Mouse (Mus musculus) urinary bladder, postnatal 25 days (tissue): ENCODE results near the gene Loxl3.

Experiments used
- DNase-seq: peaks from one replicate; pipeline ENCODE4 v3.0.0; 2022; ENCODE audit warnings: low spot score

The Loxl3 gene

DNA sequence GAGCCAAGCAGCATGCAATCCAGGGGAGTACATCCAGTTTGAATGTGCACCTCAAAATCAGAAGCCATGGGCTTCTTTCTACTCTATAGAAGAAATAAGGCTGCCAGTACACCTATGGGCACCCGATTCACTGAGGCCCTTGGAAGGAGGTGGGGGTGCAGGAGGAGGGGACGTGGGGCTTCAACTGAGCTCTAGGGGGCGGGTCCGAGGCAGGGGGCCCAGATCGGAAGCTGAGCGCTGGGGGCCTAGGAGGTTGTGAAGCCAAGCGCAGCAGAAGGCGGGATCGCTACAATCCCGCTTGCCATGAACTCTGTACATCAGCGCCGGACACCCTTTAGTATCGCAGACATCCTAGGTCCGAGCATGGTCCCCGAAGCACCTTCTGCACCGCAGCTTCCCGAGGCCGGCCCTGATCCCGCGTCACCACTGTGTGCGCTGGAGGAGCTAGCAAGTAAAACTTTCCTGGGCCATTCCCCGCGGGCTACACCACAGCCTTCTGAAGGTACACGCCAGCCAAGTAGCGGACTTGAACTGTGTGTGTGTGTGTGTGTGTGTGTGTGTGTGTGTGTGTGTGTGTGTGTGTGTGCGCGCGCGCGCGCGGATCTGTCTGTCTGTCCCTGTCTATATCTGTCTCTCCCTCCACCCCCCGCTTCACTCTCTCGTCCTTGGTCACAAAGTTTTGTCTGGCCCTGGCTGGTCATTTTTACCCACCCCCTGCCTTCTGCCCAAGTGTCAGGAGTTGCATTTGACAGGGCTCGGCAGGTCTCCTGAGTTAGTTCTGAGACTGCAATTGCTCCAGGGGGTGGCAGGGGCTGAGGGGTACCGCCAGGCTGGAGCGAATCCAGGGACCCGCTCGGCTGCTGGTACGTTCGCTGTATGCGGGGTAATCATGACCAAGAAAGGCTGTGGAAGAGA lies 52.4 kb downstream of the Loxl3 start, which contains the start of gene Lbx2:
Gene Lbx2 (plus strand): TSS at position 247 of the 915 bp plus-strand sequence.
- DNase-seq, result no peak

GRCm38 (mm10) chr6:83087205-83087925 lies 53.4 kb downstream of the Loxl3 start:
- no peak for DNase-seq

- DNase-seq, result no peak
Observed at GRCm38 (mm10) chr6:83087926-83088260, 53.9 kb downstream of the Loxl3 start.

DNA sequence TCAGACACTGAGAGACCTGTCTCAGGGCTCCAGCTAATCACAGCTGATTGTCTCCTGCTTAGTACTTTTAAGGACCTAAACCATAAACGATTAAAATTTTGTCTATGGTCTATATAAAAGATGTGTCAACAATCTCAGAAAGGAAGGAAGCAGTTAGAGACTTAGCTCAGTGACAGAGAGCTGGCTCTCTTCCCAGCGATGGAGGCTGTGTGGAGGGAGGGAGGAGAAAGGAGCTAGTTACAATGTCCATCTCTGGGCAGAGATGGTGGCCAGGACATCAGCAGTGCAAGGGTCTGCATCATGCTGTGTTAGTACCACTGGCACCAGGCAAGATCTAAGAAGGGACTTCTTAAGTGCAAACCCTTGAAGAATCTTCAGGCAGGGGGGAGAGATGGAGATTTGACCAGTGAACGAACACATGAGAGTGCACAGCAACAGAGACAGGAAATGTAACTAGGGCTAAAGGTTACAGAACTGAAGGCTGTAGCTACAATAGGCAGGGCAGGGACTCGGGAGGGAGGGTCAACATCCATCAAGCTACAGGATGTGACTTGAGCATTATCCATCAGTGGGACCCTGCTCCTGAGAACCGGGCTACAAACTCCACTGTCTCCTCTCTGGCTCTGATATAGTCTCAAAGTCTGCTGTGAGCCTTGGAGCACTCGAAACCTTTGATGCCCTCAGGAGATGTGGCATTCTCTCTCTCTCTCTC lies 58.6 kb downstream of the Loxl3 start:
- DNase-seq, result no peak

DNA sequence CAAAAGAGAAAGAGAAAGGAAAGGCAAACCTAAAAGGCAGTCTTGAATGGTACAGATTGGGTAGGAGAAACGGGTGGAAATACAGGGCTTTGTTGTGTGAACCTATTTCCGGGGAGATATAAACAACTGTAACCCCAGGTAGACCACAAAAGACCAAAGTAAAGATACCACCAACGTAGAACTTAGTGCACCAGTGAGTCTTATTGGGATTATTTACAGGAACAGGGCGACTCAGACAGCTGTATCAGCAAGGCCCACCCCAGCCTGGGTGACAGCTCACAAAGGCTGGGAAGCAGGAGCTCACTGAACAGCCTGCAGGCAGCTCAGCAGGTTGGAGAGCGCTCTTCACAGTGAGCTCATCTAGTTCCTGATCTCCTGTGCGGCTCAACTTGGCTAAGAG lies 62.0 kb downstream of the Loxl3 start:
- no peak for DNase-seq

DNA sequence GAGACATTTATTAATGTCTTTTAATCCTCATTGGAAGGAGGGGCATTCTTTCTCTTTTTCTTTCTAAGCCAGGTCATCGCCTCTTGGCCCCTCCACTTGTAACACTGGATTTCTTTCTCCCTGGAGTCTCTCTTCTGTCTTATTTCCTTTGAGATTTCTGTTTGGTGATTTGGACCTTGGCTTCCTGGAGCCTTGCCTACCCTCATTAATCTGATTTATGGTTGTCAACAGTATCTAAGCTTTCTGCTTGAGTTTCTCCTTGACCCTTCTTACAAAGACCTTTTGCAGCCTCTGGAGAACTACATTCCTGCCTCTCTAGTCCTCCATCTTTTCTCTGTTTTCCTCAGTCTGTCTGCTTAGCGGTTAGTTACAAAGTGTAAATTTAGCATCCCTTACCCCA lies 64.4 kb downstream of the Loxl3 start:
- no peak for DNase-seq

GRCm38 (mm10) chr6:83101316-83101687 lies 67.3 kb downstream of the Loxl3 start, which contains the start of the genes Ccdc142 and Gm42688:
TSS of gene Ccdc142 (plus strand) at chr6:83101601.
TSS of gene Gm42688 (plus strand) at chr6:83101617.
- peak; percentile 74 for DNase-seq

GRCm38 (mm10) chr6:83101688-83102556 lies 67.9 kb downstream of the Loxl3 start:
- peak; percentile 55 for DNase-seq
